Mouse (Mus musculus) MEL (cell line): ENCODE results near the gene Atp5d.

ENCODE experiments used
- E2F4 ChIP-seq: IDR thresholded peaks from 2 replicates; pipeline ENCODE4 v1.6.1; 2011; ENCODE audit warnings: low read depth, low read length, improper control_type of control experiment, borderline replicate concordance
- GABPA ChIP-seq: IDR thresholded peaks from 2 replicates; pipeline ENCODE4 v1.6.1; 2012; ENCODE audit warnings: low read depth, mild to moderate bottlenecking, inconsistent platforms, low read length, improper control_type of control experiment, moderate library complexity
- JUND ChIP-seq: IDR thresholded peaks from 2 replicates; pipeline ENCODE4 v1.6.1; 2011; ENCODE audit warnings: low read depth, mild to moderate bottlenecking, improper control_type of control experiment, low read length
- MAX ChIP-seq: IDR thresholded peaks from 2 replicates; pipeline ENCODE4 v1.6.1; 2011; ENCODE audit warnings: low read length, improper control_type of control experiment
- POLR2A ChIP-seq, 2 experiments: IDR thresholded peaks; 2 replicates each; pipeline ENCODE4 v1.6.1; 2011 to 2012; ENCODE audit warnings: low read length in 2 of 2, mild to moderate bottlenecking in 2 of 2, control low read depth in 1 of 2, improper control_type of control experiment in 1 of 2, low read depth in 1 of 2, moderate library complexity in 1 of 2; ENCODE audit not compliant: control insufficient read depth in 1 of 2, insufficient read depth in 1 of 2, poor library complexity in 1 of 2
- POLR2AphosphoS5 ChIP-seq: IDR thresholded peaks from 2 replicates; pipeline ENCODE4 v1.6.1; 2012; ENCODE audit warnings: low read depth, borderline replicate concordance, mild to moderate bottlenecking, inconsistent platforms, low read length, moderate library complexity, mixed read lengths
- TCF12 ChIP-seq: IDR thresholded peaks from 2 replicates; pipeline ENCODE4 v1.6.1; 2014; ENCODE audit warnings: low read depth, mild to moderate bottlenecking, inconsistent platforms, low read length, improper control_type of control experiment, moderate library complexity
- ZC3H11A ChIP-seq: IDR thresholded peaks from 2 replicates; pipeline ENCODE4 v1.6.1; 2012; ENCODE audit warnings: low read depth, mild to moderate bottlenecking, inconsistent platforms, low read length, improper control_type of control experiment

DNA sequence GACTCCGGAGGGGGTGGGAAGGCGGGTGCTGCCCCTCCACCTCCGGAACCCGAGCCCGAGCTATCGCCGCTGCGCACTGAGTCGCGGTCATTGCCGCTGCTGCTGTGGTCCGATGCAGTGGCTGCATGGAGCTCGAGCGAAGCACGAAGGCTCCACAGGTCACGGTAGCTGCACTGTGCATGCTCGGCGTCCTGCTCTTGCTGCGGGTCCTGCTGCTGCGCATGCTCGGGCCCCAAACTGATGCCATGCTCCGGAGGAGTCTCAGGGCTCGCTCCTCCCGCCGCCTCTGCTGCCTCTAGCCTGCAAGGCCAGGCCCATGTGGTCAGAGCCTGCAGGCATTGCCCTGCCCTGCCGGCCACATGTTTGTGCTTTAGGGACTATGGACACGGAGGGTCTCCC is 6.5 kb upstream of the Atp5d start:
- no peak for TF ChIP-seq POLR2A (IDR thresholded peaks at IDR 0.05; ENCODE audit: control insufficient read depth in 1 of 2, insufficient read depth in 1 of 2, low read depth in 1 of 2, low read length in 2 of 2, poor library complexity in 1 of 2)
- TF ChIP-seq MAX, result no peak
- TF ChIP-seq POLR2AphosphoS5, result no peak
- TF ChIP-seq GABPA, result no peak
- no peak for TF ChIP-seq ZC3H11A
- no peak for TF ChIP-seq JUND
- TF ChIP-seq E2F4, result no peak
- no peak for TF ChIP-seq TCF12
